Mouse (Mus musculus) spleen, postnatal 10 days (tissue): ENCODE measurements around the gene Gm3182.
"Not testable (repeated sequence)": the region's sequence is repeated elsewhere in the genome, so short reads cannot be mapped to it uniquely, and the experiment has no call there.

ENCODE experiments used
- DNase-seq, 2 experiments: peaks; one replicate each; pipeline ENCODE4 v3.0.0; 2021 to 2022; ENCODE audit warnings: low spot score in 2 of 2

The Gm3182 gene

DNA sequence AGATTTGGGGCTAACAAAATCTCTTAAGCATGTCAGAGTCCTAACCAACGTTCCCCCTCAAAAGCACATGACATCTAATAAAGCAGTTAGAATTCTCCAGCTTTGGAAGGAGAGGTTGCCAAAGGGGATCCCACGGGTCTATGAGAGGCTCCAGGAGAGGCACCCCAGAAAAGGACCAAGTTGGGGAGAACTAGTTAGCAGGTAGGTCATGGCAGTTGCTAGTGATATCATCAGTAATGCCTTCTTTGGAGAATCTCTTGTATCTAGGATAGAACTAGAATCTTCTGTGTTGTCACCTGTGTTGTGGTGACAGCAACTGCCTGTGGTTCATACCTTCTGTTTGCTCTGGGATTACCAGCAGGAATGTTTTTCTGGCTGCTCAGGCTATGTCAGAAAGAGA lies at the start of gene Gm3182:
Gene Gm3182 (plus strand): TSS at position 301 of the 400 bp plus-strand sequence.
- not testable (repeated sequence) for DNase-seq

DNA sequence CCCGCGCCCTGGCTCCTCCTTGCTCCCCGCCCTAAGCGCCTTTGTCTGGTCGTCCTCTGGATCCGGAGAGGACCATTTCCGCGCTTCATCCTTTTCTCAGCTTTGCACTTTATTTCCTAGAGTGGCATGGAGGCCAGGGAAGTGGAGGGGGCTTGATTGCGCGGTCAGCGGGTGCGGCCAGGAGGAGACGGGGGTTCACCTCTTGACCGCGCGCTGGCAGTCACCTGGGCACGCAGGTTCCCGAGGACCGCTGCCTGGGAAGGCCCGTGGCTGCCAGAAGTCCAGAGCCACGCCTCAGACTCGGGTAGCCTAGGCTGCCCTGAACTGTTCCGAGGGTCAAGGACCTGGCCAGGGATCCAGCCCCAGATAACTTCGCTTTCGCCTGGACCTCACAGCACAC lies 17.9 kb downstream of the Gm3182 start:
- not testable (repeated sequence) for DNase-seq
